ENCODE assay signal across 24 mouse cellular contexts in genomic region chr2:137981766-137982165, GRCm38 (mm10).
DNase-seq lines count a peak whose midpoint lies in the region; ATAC-seq lines count a peak whose summit lies in the region.
"Had no signal": no experiment of that assay in that cellular context is flagged by ENCODE, and none has a peak within 500 bp of the region (broad histone marks: within the 10 kb centered on the region; RNA-seq: fewer than 3 reads in every experiment).

No protein-coding gene starts in this region.

- H3K4me2 ChIP-seq in lung, embryonic 16.5 days (ENCODE audit: low read depth, low read length) = no peak overlapping the region
- H3K4me2 ChIP-seq in forebrain, embryonic 15.5 days (replicated peaks) = no peak overlapping the region
- no peak overlapping the region for H3K4me2 ChIP-seq in midbrain, embryonic 16.5 days (ENCODE audit: low read length)
- no peak overlapping the region for H3K4me2 ChIP-seq in heart, embryonic 12.5 days
- H3K4me2 ChIP-seq: embryonic facial prominence, embryonic 15.5 days; heart, embryonic 13.5 days; limb, embryonic 12.5 days; neural tube, embryonic 15.5 days had no signal

- no peaks in the 10 kb centered on the region for H3K9me3 ChIP-seq in lung, embryonic 16.5 days (ENCODE audit: control insufficient read depth, low read length)
- H3K9me3 ChIP-seq in forebrain, embryonic 15.5 days = no peaks in the 10 kb centered on the region
- H3K9me3 ChIP-seq in midbrain, embryonic 16.5 days (replicated peaks; ENCODE audit: control insufficient read depth, low read length, poor library complexity, severe bottlenecking) = no peaks in the 10 kb centered on the region
- no peaks in the 10 kb centered on the region for H3K9me3 ChIP-seq in heart, embryonic 12.5 days (replicated peaks)
- H3K9me3 ChIP-seq: embryonic facial prominence, embryonic 15.5 days; heart, embryonic 13.5 days; limb, embryonic 12.5 days; neural tube, embryonic 15.5 days had no signal

- no peaks in the 10 kb centered on the region for H3K36me3 ChIP-seq in lung, embryonic 16.5 days (ENCODE audit: control insufficient read depth, insufficient read depth, low read length)
- H3K36me3 ChIP-seq in forebrain, embryonic 15.5 days = no peaks in the 10 kb centered on the region
- H3K36me3 ChIP-seq in midbrain, embryonic 16.5 days (ENCODE audit: control insufficient read depth, insufficient read depth, low read length) = no peaks in the 10 kb centered on the region
- H3K36me3 ChIP-seq in heart, embryonic 12.5 days = no peaks in the 10 kb centered on the region
- H3K36me3 ChIP-seq: embryonic facial prominence, embryonic 15.5 days; heart, embryonic 13.5 days; limb, embryonic 12.5 days; neural tube, embryonic 15.5 days had no signal

- 53% methylated on average over 3 of the region's 3 CpGs for WGBS in lung, embryonic 16.5 days
- WGBS in forebrain, embryonic 15.5 days = 41% methylated on average over 3 of the region's 3 CpGs
- 15% methylated on average over 3 of the region's 3 CpGs for WGBS in midbrain, embryonic 16.5 days
- WGBS in heart, embryonic 12.5 days = 60% methylated on average over 3 of the region's 3 CpGs

- no peak overlapping the region for H3K27ac ChIP-seq in lung, embryonic 16.5 days (ENCODE audit: low read length)
- no peak overlapping the region for H3K27ac ChIP-seq in forebrain, embryonic 15.5 days (replicated peaks)
- H3K27ac ChIP-seq in midbrain, embryonic 16.5 days (ENCODE audit: low read length) = no peak overlapping the region
- H3K27ac ChIP-seq in heart, embryonic 12.5 days (ENCODE audit: poor library complexity, severe bottlenecking) = no peak overlapping the region
- H3K27ac ChIP-seq: embryonic facial prominence, embryonic 15.5 days; heart, embryonic 13.5 days; limb, embryonic 12.5 days; liver, embryonic 14.5 days; neural tube, embryonic 15.5 days had no signal

- no peak overlapping the region for H3K4me3 ChIP-seq in lung, embryonic 16.5 days (ENCODE audit: low read length)
- no peak overlapping the region for H3K4me3 ChIP-seq in forebrain, embryonic 15.5 days
- H3K4me3 ChIP-seq in midbrain, embryonic 16.5 days (ENCODE audit: low read depth, low read length) = no peak overlapping the region
- H3K4me3 ChIP-seq in heart, embryonic 12.5 days = no peak overlapping the region
- H3K4me3 ChIP-seq: embryonic facial prominence, embryonic 15.5 days; heart, embryonic 13.5 days; limb, embryonic 12.5 days; neural tube, embryonic 15.5 days had no signal

- no peak overlapping the region for H3K9ac ChIP-seq in lung, embryonic 16.5 days (ENCODE audit: low read length)
- H3K9ac ChIP-seq in forebrain, embryonic 15.5 days (replicated peaks) = no peak overlapping the region
- no peak overlapping the region for H3K9ac ChIP-seq in midbrain, embryonic 16.5 days (ENCODE audit: low read depth, low read length)
- no peak overlapping the region for H3K9ac ChIP-seq in heart, embryonic 12.5 days
- H3K9ac ChIP-seq: embryonic facial prominence, embryonic 15.5 days; heart, embryonic 13.5 days; limb, embryonic 12.5 days; liver, embryonic 14.5 days; neural tube, embryonic 15.5 days had no signal

- ATAC-seq in lung, embryonic 16.5 days (ENCODE audit: low read depth) = peak; percentile 56; the same call in 1 of the 2 replicates
- 0 out of 2 replicates have a peak, but pooled peaks have one; percentile 63 for ATAC-seq in forebrain, embryonic 15.5 days (replicated peaks)
- peak; percentile 80; the same call in 1 of the 2 replicates for ATAC-seq in midbrain, embryonic 16.5 days
- ATAC-seq in heart, embryonic 12.5 days (ENCODE audit: insufficient number of reproducible peaks, low FRiP score) = no peak
- ATAC-seq: CD4-positive, CD25-positive, alpha-beta regulatory T cell, adult 4 months; hindbrain, embryonic 16.5 days; Patski had no signal

- no peaks in the 10 kb centered on the region for H3K4me1 ChIP-seq in lung, embryonic 16.5 days (replicated peaks; ENCODE audit: control insufficient read depth, insufficient read depth, low read length)
- H3K4me1 ChIP-seq in forebrain, embryonic 15.5 days = no peaks in the 10 kb centered on the region
- no peaks in the 10 kb centered on the region for H3K4me1 ChIP-seq in midbrain, embryonic 16.5 days (ENCODE audit: control insufficient read depth, insufficient read depth, low read length)
- no peaks in the 10 kb centered on the region for H3K4me1 ChIP-seq in heart, embryonic 12.5 days (replicated peaks)
- H3K4me1 ChIP-seq: embryonic facial prominence, embryonic 15.5 days; heart, embryonic 13.5 days; limb, embryonic 12.5 days; neural tube, embryonic 15.5 days had no signal

- H3K27me3 ChIP-seq in lung, embryonic 16.5 days (ENCODE audit: control insufficient read depth, insufficient read depth, low read depth, low read length) = no peaks in the 10 kb centered on the region
- no peaks in the 10 kb centered on the region for H3K27me3 ChIP-seq in forebrain, embryonic 15.5 days
- H3K27me3 ChIP-seq in midbrain, embryonic 16.5 days (ENCODE audit: control insufficient read depth, insufficient read depth, low read depth, low read length) = no peaks in the 10 kb centered on the region
- no peaks in the 10 kb centered on the region for H3K27me3 ChIP-seq in heart, embryonic 12.5 days (replicated peaks)
- H3K27me3 ChIP-seq: embryonic facial prominence, embryonic 15.5 days; heart, embryonic 13.5 days; limb, embryonic 12.5 days; neural tube, embryonic 15.5 days had no signal

- peak; percentile 24 for DNase-seq in embryo, embryonic 10.5 days (ENCODE audit: low spot score)
- no peak for DNase-seq in embryo, embryonic 9.5 days (ENCODE audit: extremely low spot score)
- no peak for DNase-seq in lung, adult 18-20 months
- DNase-seq in liver = no peak
- DNase-seq: adrenal gland, adult 8-10 months; cerebellum, adult 11-12 months; cerebellum, postnatal 36 days; heart, postnatal 4 days; kidney, adult 11 months; kidney, postnatal 10 days; right cerebral cortex, postnatal 25 days; thymus, adult 18-20 months had no signal
